Mouse (Mus musculus) forebrain, embryonic 15.5 days (tissue): ENCODE measurements around the gene Fcho2. TPM values are rescaled to one million over a fixed set of nuclear protein-coding genes. Genes with fewer than 3 reads are reported as not detected.

ENCODE experiments used
- ATAC-seq: fragments of 200-750 bp; cut with Nextera tagmentation; replicated peaks from 2 replicates; pipeline ENCODE4 v1.8.0; 2017; ENCODE audit warnings: mild to moderate bottlenecking, moderate TSS enrichment, moderate library complexity
- H3K27ac ChIP-seq: fragments of 300-500 bp; sonication (generic); replicated peaks from 2 replicates; pipeline ENCODE4 v1.5.1; 2015; ENCODE audit warnings: mild to moderate bottlenecking, inconsistent platforms
- H3K27me3 ChIP-seq: fragments of 300-500 bp; sonication (generic); 2 replicates; pipeline ENCODE4 v1.6.1; 2015; ENCODE audit warnings: inconsistent platforms
- H3K36me3 ChIP-seq: fragments of 300-500 bp; sonication (generic); 2 replicates; pipeline ENCODE4 v1.6.1; 2015; ENCODE audit warnings: mild to moderate bottlenecking, inconsistent platforms
- H3K4me1 ChIP-seq: fragments of 300-500 bp; sonication (generic); 2 replicates; pipeline ENCODE4 v1.6.1; 2015; ENCODE audit warnings: inconsistent platforms
- H3K4me2 ChIP-seq: fragments of 300-500 bp; sonication (generic); replicated peaks from 2 replicates; pipeline ENCODE4 v1.6.1; 2015; ENCODE audit warnings: mild to moderate bottlenecking, inconsistent platforms
- H3K4me3 ChIP-seq: fragments of 300-500 bp; sonication (generic); 2 replicates; pipeline ENCODE4 v1.5.1; 2015; ENCODE audit warnings: mild to moderate bottlenecking, inconsistent platforms
- H3K9ac ChIP-seq: fragments of 300-500 bp; sonication (generic); replicated peaks from 2 replicates; pipeline ENCODE4 v1.6.1; 2015; ENCODE audit warnings: mild to moderate bottlenecking, inconsistent platforms
- H3K9me3 ChIP-seq: fragments of 300-500 bp; sonication (generic); 2 replicates; pipeline ENCODE4 v1.6.1; 2016; ENCODE audit warnings: inconsistent platforms
- WGBS: fragments of 180-500 bp; shearing (Covaris S2); methylation state at CpG from one replicate; pipeline ENCODE4 v1.1.7; 2015; ENCODE audit warnings: mixed read lengths; 5-methylcytosine and 5-hydroxymethylcytosine counted together
- polyA plus RNA-seq: library from polyadenylated mRNA; unstranded; fragments of >200 nt; fragmentation: Nextera tagmentation; extraction: Ambion mirVana; gene quantifications from 2 replicates; pipeline ENCODE4 v1.2.1, GENCODE M21; 2015

Gene Fcho2
- polyA plus RNA-seq, 1 experiment from 2014 or later: 30.6 TPM

DNA sequence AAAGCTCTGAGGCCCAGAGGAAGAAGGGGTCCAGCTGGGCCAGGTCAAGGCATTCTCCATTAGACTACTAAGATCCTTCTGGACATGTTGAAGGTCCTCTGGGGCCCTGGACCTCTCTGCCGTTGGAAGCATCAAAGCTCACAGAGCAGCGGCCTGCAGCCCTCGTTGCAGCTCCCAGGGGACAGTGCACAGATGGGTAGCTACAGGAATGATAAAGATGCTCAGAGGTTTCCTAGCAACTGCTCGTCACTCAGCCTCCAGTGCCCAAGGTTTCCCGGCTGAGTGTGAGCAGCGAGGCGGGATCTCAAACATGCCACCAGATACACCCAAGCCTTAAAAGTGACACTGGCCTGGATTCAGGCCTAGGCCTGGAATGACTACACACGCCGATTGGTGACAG, 127.3 kb downstream of the Fcho2 start:
- no peaks in the 10 kb centered on the region for H3K4me1 ChIP-seq
- no peak overlapping the region for H3K4me2 ChIP-seq
- H3K36me3 ChIP-seq: no peaks in the 10 kb centered on the region
- no peak for ATAC-seq
- H3K4me3 ChIP-seq: no peak overlapping the region
- H3K9me3 ChIP-seq: no peaks in the 10 kb centered on the region
- no peaks in the 10 kb centered on the region for H3K27me3 ChIP-seq
- H3K9ac ChIP-seq: no peak overlapping the region
- no peak overlapping the region for H3K27ac ChIP-seq
- WGBS: 66% methylated on average over 9 of the region's 9 CpGs

DNA sequence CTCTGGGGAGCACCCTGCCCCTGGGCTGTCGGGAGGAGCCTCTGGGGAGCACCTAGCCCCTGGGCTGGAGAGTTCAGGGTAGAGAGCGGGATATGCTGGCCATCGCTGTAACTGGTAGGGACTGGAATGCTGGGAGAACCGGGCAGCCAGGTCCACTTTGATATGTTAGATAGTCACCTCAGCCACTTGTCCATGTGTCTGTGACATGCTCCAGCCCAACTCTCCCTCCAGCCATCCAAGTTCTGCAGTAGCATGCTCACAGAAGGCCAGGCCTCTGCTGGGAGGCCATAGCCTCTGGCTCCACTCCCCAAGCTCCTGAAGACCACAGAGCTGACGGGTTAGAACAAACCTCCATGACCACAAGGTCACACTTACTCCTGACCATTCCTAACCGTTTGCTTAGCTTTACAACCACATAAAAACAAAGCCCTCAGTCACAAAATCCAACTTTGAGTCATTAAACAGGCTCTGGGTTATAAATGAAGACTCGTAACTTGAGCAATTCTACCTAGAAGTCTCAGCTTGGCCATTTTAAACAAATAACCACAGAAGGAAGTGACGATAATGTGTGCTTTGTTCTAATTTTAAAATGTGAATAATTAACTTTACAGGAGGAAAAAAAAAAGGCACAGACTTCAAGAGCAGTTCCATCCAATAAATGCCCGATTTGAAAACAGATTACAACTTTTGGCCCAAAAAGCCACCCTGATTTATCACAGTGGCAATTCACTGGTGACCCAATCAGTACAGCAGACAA, 130.9 kb downstream of the Fcho2 start:
- Histone ChIP-seq H3K36me3 (no peaks in the 10 kb centered on the region), H3K9ac (no peak overlapping the region), H3K4me3 (no peak overlapping the region), H3K4me2 (no peak overlapping the region), H3K27ac (no peak overlapping the region), H3K27me3 (no peaks in the 10 kb centered on the region), H3K9me3 (no peaks in the 10 kb centered on the region), H3K4me1 (no peaks in the 10 kb centered on the region)
- no peak for ATAC-seq
- 88% methylated on average over 9 of the region's 9 CpGs for WGBS

- Histone ChIP-seq H3K9me3 (no peaks in the 10 kb centered on the region), H3K9ac (no peak overlapping the region), H3K4me3 (no peak overlapping the region), H3K4me1 (no peaks in the 10 kb centered on the region), H3K4me2 (no peak overlapping the region), H3K36me3 (no peaks in the 10 kb centered on the region), H3K27ac (no peak overlapping the region), H3K27me3 (no peaks in the 10 kb centered on the region)
- 84% methylated on average over 2 of the region's 2 CpGs for WGBS
- no peak for ATAC-seq
Observed at GRCm38 (mm10) chr13:98683412-98683811, 131.8 kb downstream of the Fcho2 start.

DNA sequence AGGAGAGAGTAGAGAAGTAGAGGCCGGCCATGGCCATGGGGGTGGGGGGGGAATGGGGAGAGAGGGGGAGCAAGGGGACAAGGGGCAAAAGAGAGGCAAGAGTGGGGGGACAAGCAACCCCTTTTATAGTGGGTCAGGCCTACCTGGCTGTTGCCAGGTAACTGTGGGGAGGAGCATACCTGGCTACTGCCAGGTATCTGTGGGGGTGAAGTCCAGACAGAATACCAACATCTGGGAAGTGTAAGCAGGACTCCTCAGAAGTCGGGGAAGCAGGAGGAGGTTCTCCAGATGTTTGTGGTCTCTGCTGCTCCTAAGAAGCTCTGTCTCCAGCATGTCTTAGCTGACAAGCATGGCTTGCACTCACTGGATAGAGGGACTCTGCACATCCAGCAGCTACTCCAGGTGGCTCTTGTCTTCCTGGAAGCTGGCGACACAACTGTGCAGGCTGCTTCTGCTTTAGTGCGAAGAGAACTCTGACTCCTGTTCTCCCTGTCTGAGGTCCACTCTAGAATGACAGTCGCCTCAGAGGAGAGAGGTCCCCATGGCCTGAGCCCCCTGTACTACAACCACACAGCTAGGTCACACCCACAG, 134.7 kb downstream of the Fcho2 start:
- H3K4me3 ChIP-seq: no peak overlapping the region
- no peaks in the 10 kb centered on the region for H3K36me3 ChIP-seq
- H3K9ac ChIP-seq: no peak overlapping the region
- H3K4me2 ChIP-seq: no peak overlapping the region
- no peak for ATAC-seq
- H3K27ac ChIP-seq: no peak overlapping the region
- no peaks in the 10 kb centered on the region for H3K4me1 ChIP-seq
- no peaks in the 10 kb centered on the region for H3K27me3 ChIP-seq
- 89% methylated on average over 5 of the region's 5 CpGs for WGBS
- H3K9me3 ChIP-seq: no peaks in the 10 kb centered on the region

- Histone ChIP-seq H3K36me3 (no peaks in the 10 kb centered on the region), H3K9me3 (no peaks in the 10 kb centered on the region), H3K9ac (no peak overlapping the region), H3K4me2 (no peak overlapping the region), H3K4me3 (no peak overlapping the region), H3K4me1 (no peaks in the 10 kb centered on the region), H3K27me3 (no peaks in the 10 kb centered on the region), H3K27ac (no peak overlapping the region)
- 55% methylated on average over 4 of the region's 4 CpGs for WGBS
- no peak for ATAC-seq
Observed at GRCm38 (mm10) chr13:98679631-98680041, 135.6 kb downstream of the Fcho2 start.

GRCm38 (mm10) chr13:98679230-98679629, 136.0 kb downstream of the Fcho2 start:
- Histone ChIP-seq H3K27ac (no peak overlapping the region), H3K9ac (no peak overlapping the region), H3K36me3 (no peaks in the 10 kb centered on the region), H3K27me3 (no peaks in the 10 kb centered on the region), H3K4me1 (no peaks in the 10 kb centered on the region), H3K4me2 (no peak overlapping the region), H3K9me3 (no peaks in the 10 kb centered on the region), H3K4me3 (no peak overlapping the region)
- ATAC-seq: no peak
- 100% methylated on average over 1 of the region's 1 CpGs for WGBS

- H3K9me3 ChIP-seq: no peaks in the 10 kb centered on the region
- ATAC-seq: no peak
- no peak overlapping the region for H3K4me2 ChIP-seq
- H3K4me3 ChIP-seq: no peak overlapping the region
- H3K27me3 ChIP-seq: no peaks in the 10 kb centered on the region
- H3K36me3 ChIP-seq: no peaks in the 10 kb centered on the region
- no peak overlapping the region for H3K27ac ChIP-seq
- 84% methylated on average over 4 of the region's 4 CpGs for WGBS
- H3K4me1 ChIP-seq: no peaks in the 10 kb centered on the region
- H3K9ac ChIP-seq: no peak overlapping the region
Observed at GRCm38 (mm10) chr13:98673922-98674321, 141.3 kb downstream of the Fcho2 start.

Other genes starting within 250 kb of the Fcho2 start
- gene Tmem174, start 178.0 kb downstream of the Fcho2 start, polyA plus RNA-seq: not detected in 2 replicates
- not detected in 2 replicates for gene Tmem171, start 120.6 kb downstream of the Fcho2 start, polyA plus RNA-seq
- 54.6 and 57.0 TPM in 2 replicates for gene Tnpo1, start 110.9 kb upstream of the Fcho2 start, polyA plus RNA-seq
- gene 1700024P04Rik, start 169.1 kb upstream of the Fcho2 start, polyA plus RNA-seq: not detected in 2 replicates